Mouse (Mus musculus): ENCODE measurements around the gene Sik2.

Sik2 gene

GRCm38 (mm10) chr9:51008841-51009655 lies at the start of gene Sik2:
TSS of gene Sik2 (minus strand) at chr9:51009073.
- peak; percentile 86 for DNase-seq (ENCODE audit: low read depth, low spot score)

- DNase-seq (ENCODE audit: low read depth, low spot score) = no peak
Observed at GRCm38 (mm10) chr9:51056360-51057324, 47.8 kb upstream of the Sik2 start.

- DNase-seq (ENCODE audit: low read depth, low spot score) = no peak
Observed at GRCm38 (mm10) chr9:51052180-51052579, 43.3 kb upstream of the Sik2 start.

GRCm38 (mm10) chr9:51042136-51042535 lies 33.3 kb upstream of the Sik2 start:
- no peak for DNase-seq (ENCODE audit: low read depth, low spot score)

DNA sequence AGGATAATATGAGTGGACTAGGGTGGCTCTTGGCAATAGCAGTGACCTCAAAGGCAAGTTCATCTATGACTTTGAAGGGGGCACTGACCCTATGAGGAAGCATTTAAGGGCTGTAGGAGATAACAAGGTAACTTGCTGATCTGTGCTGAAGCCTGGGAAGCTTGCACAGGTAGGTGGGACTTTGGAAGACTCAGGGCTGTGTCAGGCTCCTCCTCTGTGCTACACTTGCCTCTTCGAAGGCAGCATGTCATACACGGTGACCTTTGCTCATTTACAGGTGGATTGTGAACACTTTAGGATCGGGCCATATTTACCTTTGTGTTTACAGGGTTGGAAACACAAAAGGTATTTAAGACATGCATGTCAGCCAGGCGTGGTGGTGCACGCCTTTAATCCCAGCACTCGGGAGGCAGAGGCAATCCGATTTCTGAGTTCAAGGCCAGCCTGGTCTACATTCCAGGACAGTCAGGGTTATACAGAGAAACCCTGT lies 32.7 kb upstream of the Sik2 start:
- no peak for DNase-seq (ENCODE audit: low read depth, low spot score)

- DNase-seq (ENCODE audit: low read depth, low spot score) = no peak
Observed at GRCm38 (mm10) chr9:51032785-51033529, 24.1 kb upstream of the Sik2 start.

- no peak for DNase-seq (ENCODE audit: low read depth, low spot score)
Observed at GRCm38 (mm10) chr9:51032291-51032690, 23.4 kb upstream of the Sik2 start.

DNA sequence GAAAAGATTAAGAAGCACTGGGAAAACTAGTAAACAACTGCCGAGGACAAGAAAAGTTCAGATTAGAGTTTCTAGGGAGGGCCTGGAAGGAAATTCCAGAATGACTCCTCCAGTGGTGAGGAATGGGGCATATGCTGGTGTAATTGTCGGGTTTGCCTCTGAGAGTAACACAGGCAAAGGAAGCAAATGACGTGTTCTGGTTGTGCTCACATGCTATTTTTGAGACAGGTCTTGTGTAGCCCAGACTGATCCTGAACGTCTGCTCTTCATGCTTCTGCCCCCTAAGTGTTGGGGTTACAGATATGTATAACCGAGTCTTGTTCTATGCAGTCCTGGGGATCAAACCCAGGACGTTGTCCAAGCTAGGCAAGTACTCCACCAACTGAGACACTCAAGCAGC lies 22.7 kb upstream of the Sik2 start:
- DNase-seq (ENCODE audit: low read depth, low spot score) = no peak

DNA sequence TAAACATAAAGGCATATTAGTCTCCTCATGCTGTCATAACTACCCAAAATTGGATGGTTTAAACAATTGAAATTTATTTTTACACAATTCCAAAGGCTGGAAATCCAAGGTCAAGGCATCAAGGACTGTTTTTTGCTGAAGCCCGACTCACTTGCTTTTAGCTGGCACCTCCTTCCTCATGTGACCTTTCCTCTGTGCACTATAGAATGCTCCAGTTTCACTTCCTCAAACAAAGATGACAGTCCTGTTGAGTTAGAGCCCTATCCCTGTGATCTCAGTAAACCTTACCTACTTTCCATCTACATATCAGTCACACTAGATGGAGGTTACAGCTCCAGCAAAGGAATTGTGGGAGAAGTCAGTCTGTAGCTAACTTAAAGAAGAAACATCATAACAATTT lies 21.3 kb upstream of the Sik2 start:
- no peak for DNase-seq (ENCODE audit: low read depth, low spot score)

DNA sequence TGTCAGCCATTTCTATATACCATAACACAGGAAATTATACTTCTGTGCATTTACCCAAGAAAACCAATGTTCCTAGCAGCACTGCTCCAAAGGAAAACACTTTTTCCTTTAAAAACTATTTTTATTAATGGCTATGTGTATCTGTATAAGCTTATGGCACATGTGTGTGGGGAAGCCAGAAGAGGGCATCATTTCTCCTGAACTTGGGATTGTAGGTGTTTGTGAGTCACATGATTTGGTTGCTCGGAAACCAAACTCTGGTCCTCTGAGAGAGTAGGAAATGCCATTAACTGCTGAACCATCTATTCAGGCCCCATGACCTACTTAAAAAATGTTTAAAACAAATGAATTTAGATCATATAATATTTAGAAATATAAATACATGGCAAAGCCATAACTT lies 18.1 kb upstream of the Sik2 start:
- no peak for DNase-seq (ENCODE audit: low read depth, low spot score)

- no peak for DNase-seq (ENCODE audit: low read depth, low spot score)
Observed at GRCm38 (mm10) chr9:51021123-51021795, 12.4 kb upstream of the Sik2 start.

- no peak for DNase-seq (ENCODE audit: low read depth, low spot score)
Observed at GRCm38 (mm10) chr9:51020351-51020750, 11.5 kb upstream of the Sik2 start.

GRCm38 (mm10) chr9:51019670-51020069 lies 10.8 kb upstream of the Sik2 start:
- DNase-seq (ENCODE audit: low read depth, low spot score) = no peak

GRCm38 (mm10) chr9:51015732-51016131 lies 6.9 kb upstream of the Sik2 start:
- DNase-seq (ENCODE audit: low read depth, low spot score) = no peak

DNA sequence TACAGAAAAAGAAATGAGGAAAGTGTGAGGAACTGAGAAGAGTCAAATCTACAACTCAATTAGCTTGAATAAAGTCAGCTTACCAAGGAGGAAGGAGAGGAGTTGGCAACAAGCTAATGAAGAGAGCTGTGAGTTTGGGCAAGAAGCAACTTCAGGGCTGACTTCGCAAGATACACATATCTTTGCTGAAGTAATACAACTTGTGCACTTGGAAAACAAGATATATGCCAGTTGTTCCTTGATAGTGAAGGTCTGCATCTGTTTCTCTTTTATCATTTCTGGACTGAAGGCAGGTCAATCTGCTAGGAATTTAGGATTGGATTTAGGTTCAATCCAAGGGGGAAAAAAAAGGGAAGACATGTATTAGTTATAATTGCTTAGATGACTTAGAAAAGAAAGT lies 4.8 kb upstream of the Sik2 start:
- DNase-seq (ENCODE audit: low read depth, low spot score) = no peak

DNA sequence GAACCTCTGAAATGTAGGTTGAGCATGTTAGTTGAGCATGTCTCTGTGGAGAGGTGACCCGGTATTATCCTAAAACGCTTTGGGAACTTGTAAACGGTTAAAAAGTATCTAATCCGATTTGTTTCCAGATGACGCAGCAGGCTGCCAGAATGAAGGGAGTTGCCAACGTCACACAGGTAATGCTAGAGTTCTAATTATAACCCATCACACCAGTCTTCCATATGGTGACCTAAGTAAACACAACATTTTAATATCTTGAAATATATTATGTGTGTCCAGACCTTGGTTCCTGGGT lies 730 bp upstream of the Sik2 start:
- DNase-seq (ENCODE audit: low read depth, low spot score) = peak; percentile 84

GRCm38 (mm10) chr9:51008068-51008840 lies 619 bp downstream of the Sik2 start:
- no peak for DNase-seq (ENCODE audit: low read depth, low spot score)

GRCm38 (mm10) chr9:51007726-51008067 lies 1.2 kb downstream of the Sik2 start:
- DNase-seq (ENCODE audit: low read depth, low spot score) = no peak

GRCm38 (mm10) chr9:51006846-51007245 lies 2.0 kb downstream of the Sik2 start:
- DNase-seq (ENCODE audit: low read depth, low spot score) = peak; percentile 57

DNA sequence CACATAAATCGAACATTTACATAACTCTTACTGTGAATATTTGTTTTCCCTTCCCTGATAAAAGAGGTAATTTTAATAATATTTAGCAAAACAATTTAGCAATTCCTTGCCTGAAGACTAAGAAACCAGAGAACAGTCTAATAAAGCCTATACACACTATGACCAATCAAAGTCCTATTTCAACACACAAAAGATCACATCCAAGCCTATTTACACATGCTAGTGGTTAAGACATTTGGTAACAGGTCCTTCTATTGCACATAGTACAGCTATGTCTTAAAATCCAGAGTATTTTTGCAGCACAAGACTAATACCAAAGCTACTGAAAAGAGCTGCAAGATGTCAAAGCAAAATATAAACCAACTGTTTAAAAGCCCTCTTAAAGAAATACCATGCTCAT lies 4.8 kb downstream of the Sik2 start:
- no peak for DNase-seq (ENCODE audit: low read depth, low spot score)

- DNase-seq (ENCODE audit: low read depth, low spot score) = no peak
Observed at GRCm38 (mm10) chr9:50986677-50987076, 22.2 kb downstream of the Sik2 start.

All from retina, adult 2 months (tissue).